Mouse (Mus musculus) cerebellum, adult 11-12 months (tissue): ENCODE data around the gene Rps28.

Source experiments
- DNase-seq: peaks from one replicate; pipeline ENCODE4 v3.0.0; 2022

Gene Rps28

GRCm38 (mm10) chr17:33811142-33811516 lies 13.2 kb downstream of the Rps28 start:
- DNase-seq, result no peak

- peak; percentile 74 for DNase-seq
These were observed 13.8 kb downstream of the Rps28 start, which contains the start of gene Kank3 for GRCm38 (mm10) chr17:33810334-33811141. Gene Kank3, plus strand, starts transcription at chr17:33810519.

DNA sequence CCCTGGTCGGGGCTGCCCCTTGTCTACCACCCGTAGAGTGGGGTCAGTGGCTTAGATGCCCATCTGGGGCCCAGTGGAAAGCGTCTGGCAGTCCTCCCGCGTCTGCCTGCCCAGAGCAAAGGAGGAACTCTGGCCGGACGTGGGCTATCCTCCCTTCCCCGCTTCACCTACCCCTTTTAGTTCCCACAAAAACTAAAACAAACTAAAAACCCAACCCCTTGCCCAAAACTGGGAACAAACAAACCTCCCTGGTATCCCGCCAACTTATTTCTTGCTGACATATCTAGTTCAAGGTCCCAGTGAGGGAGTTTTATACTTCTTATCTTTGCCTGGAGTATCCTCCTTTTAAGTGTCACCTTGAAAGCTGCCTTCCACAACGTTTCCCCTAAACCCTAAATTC lies 16.2 kb downstream of the Rps28 start:
- DNase-seq, result no peak

DNA sequence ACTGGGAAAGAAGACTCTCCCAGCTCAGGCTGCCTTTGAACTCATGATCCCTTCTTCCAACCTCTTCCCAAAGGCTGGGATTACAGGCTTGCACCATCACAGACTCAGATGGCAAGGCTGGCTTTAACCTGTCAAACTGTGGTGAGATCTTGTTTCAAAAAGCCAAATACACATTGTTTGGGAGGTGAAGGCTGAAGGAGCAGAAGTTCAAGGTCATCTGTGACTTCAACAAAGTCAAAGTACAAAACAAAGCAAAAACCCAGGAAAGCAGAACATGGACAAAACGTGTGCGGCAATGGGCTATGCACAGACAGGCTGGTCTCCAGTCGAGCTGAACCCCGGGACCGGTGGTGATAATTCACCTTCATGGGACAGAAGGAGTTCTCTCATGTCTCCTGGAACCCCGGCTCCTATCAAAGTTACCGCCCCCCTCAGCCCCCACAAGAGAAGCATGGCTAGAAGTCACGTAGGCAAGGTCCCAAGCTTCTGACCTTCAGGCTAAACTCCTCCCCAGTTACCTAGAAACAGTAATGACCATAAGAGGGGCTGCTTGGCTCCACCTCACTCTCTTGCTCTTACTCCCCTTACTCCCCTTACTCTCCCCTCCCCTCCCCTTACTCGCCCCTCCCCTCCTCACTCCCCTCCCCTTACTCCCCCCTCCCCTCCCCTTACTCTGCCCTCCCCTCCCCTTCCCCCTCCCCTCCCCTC lies 17.0 kb downstream of the Rps28 start:
- no peak for DNase-seq

GRCm38 (mm10) chr17:33804745-33805144 lies 19.6 kb downstream of the Rps28 start:
- DNase-seq, result no peak

- no peak for DNase-seq
These were observed 20.2 kb downstream of the Rps28 start for GRCm38 (mm10) chr17:33804205-33804604.

- no peak for DNase-seq
These were observed 22.1 kb downstream of the Rps28 start for GRCm38 (mm10) chr17:33802221-33802620.

GRCm38 (mm10) chr17:33799277-33799676 lies 25.1 kb downstream of the Rps28 start:
- no peak for DNase-seq

- no peak for DNase-seq
These were observed 26.1 kb downstream of the Rps28 start for GRCm38 (mm10) chr17:33798306-33798705.

DNA sequence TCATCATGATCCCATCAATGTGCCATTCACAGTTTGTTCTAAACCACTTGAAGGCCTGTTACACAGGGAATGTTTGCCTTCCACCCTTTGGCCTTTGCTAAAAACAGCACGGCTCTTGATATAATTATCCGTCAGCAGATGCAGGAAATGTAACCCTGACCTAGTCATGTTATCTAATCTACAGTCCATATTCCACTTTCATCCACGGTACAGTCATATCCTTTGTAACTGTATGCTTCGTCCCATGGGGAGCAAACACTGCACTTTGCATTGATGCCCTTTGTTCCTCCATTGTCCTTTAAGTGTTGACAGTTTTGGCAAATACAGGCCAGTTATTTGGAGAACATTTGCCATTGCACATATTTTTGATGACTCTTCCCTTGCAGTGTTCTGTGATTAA lies 35.6 kb downstream of the Rps28 start:
- DNase-seq, result no peak

GRCm38 (mm10) chr17:33786375-33786774 lies 38.0 kb downstream of the Rps28 start:
- no peak for DNase-seq

DNA sequence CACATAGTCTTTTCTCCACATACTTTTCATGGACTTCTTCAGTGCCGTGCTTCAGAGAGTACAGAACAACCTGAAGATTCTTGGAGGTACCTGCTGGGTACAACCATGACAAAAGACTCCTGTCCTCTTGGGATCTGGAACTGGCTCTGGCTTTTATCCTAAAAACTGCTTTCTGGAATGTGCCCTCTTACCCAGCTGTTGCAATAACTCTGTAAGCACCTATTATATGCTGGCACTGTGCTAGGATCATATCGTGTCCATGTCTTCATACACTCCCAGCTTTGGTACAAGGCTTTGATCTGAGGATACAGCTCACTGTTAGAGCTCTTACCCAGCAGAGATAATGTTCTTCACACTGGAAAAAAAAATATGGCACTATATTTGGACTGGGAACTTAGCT lies 39.4 kb downstream of the Rps28 start:
- no peak for DNase-seq

DNA sequence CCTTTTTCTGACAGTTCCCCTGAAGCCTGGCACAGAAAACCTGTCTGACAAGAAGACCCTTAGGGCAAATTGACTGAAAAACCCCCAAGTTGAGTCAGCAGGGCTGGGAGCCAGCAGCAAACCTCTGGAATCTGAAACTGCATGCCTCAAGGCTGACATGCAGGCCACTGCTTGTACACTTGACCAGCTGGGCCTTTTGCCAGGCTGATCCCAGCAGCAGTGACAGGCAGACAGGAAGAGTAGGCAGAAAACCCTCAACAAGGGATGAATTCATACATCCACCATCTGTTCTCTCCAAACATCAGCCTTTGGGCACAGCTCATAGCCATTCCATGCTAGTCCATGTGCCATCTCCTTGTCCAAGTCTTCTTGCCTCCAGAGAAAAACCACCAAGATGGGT lies 41.0 kb downstream of the Rps28 start:
- DNase-seq, result no peak

DNA sequence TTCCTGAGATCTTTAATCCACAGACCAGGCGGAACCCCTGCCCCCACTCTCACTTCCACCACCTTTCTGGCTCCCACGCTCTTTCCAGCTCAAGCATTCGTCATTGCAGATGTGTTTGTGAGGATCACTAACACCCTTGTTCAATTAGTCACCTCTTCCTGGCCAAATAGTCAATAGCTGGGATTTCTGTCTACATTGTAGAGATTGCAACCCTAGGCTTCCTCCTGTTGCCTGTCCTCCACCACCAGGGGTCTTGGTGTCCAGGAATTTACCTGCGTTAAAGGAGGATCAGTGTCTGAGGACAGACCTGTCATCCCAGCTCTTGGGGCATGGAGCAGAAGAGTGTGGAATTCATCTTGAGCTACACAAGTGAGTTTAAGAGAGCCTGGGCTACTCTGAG lies 42.3 kb downstream of the Rps28 start:
- DNase-seq, result no peak

DNA sequence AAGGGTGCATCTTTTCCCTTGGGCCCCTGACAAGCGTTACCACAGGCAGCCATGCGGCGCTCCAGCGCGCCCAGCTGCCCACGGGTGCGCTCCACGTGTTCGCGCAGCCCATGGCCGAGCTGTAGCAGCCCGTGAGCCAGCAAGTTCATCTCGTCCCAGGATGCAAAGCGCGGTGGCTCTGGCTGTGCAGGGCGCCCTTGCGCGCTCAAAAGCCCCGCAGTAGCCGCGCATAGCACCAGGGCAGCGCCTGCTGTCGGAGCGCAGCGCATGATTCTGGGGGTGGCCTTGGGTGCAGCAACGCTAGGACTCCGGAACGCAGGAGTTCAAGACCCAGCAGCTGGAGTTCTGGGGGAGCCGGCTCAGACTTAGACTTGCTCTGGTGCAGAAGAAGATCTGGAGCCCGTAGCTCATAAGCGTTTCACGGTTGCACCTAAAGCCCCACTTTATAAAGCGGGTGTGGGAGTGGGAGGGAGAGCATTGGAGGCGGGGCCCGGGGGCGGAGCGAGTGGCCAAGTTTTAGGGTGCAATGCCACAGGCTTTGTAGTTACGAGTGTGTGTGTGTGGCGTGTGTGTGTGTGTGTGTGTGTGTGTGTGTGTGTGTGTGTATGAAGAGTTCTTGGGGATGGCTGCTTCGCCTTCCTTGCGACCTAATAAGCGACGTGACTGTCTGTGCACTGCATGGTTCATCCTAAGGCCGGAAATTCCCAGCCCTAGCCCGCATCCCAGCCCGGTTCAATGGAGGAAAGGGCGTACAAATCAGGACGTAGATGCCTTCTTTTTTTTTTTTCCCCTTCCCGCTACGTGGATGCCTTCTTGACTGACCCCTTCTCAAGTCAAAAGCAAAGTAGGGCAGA lies 43.0 kb downstream of the Rps28 start, which contains the start of gene Angptl4:
Gene Angptl4 (minus strand): TSS at position 707 of the 854 bp plus-strand sequence.
- peak; percentile 15 for DNase-seq

GRCm38 (mm10) chr17:33780431-33780830 lies 43.9 kb downstream of the Rps28 start:
- no peak for DNase-seq

- no peak for DNase-seq
These were observed 44.4 kb downstream of the Rps28 start for GRCm38 (mm10) chr17:33779967-33780295.

DNA sequence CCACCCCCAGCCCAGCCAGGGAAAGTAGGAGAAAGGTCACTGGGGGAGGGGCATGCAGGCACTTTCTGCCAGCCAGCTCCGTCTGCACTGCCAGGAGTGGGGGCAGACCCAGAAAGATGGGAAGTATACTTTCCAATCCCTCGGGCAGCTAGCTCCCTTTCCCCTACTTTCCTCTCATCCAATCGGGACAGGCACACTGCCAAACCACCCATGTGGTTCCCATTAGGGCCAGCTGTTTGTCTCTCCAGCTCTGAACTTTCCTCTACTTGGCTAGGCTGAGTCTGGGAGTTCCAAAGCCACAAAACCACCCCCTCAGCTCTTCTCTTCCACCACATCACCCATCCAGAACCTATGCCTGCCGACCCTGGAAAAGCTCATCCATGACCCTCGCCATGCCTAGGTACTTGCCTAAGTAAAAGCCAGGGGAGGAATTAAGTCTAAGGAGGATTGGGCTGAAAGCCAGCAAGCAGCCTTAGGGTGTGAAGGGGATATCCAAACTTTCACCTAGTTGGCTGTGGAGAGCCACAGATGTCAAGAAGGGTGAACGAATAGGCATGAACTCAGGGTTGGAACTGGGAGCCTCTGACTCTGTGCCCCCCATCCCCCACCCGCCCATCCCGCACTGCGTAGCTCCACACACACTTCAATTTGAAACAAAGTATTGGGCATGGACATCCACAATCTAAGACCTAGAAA lies 44.9 kb downstream of the Rps28 start:
- DNase-seq, result peak; percentile 58

- DNase-seq, result no peak
These were observed 49.1 kb downstream of the Rps28 start for GRCm38 (mm10) chr17:33775287-33775686.

- DNase-seq, result no peak
These were observed 49.7 kb downstream of the Rps28 start for GRCm38 (mm10) chr17:33774573-33775155.

DNA sequence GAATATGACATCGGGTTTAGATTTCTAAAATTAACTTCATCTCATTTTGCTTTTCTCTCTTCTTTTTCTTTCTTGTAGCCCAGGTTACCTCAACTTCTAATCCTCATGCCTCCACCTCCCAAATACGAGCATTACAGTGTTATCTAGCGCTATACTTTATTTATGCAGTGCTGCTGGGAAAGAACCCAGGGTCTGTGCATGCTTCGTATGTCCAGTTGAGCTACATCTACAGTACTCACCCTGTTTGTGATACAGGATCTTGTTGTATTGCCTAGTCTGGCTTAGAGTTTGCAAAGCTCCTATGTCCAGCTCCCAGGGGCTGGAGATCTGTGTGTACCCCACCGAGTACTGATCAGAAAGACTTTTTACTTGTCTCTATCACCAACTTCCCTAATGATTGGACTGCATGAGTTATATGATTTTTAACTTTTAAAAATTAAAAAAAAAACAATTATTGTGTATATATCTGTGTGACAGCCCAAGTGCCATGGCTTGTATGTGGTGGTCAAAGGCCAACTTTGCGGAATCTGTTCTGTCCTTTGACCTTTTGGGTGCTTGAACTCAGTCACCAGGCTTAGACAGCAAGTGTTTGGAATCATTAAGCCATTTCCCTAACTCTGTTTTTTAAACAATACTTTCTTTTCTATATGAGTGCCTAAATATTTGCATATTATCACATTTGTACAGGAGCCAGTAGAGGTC lies 50.3 kb downstream of the Rps28 start:
- DNase-seq, result no peak

DNA sequence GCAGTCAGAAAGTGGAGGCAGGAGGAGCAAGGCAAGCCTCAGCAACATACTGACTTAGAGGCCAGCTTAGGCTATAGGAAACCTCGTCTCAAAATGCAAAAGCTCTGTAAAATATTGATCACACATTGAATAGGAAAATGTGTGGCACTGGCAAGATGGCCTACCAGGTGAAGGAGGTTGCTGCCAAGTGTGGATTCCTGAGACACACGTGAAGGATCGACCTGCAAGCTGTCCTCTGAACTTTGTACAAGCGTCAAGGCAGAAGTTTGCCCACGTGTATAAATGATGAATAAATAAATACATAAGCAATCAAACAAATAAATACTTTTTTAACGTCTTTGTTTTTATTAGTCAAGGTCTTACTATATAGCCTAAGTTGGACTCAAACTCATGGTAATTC lies 50.9 kb downstream of the Rps28 start:
- no peak for DNase-seq
